Mouse (Mus musculus) kidney, postnatal 36 days (tissue): ENCODE results near the gene Prune1.

Experiments used
- DNase-seq, 2 experiments: peaks; one replicate each; pipeline ENCODE4 v3.0.0; 2021 to 2022; ENCODE audit warnings: mixed read lengths in 2 of 2

Gene Prune1

GRCm38 (mm10) chr3:95276428-95276934 is 5.4 kb downstream of the Prune1 start:
- no peak for DNase-seq

DNA sequence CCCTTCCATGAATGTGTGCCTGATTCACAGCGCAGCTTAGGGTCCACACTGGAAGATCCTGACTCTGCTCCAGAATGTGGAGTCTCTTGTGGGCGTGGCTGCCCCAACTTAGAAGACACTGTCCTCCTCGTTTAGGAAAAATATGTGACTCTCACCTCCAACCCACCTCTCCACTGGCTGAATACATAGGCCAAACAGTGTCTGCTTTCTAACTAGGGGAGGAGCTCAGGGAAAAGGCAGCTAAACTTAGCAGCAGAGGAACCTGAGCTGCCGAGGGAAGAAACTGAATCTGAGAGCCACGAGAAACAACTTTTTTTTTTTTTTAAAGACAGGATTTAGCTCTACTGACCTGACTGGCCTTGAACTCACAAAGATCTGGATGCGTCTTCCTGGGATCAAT is 6.7 kb downstream of the Prune1 start:
- no peak for DNase-seq

- no peak for DNase-seq
These were observed 7.4 kb downstream of the Prune1 start for GRCm38 (mm10) chr3:95274453-95274852.

GRCm38 (mm10) chr3:95273471-95273870 is 8.4 kb downstream of the Prune1 start:
- DNase-seq = no peak

DNA sequence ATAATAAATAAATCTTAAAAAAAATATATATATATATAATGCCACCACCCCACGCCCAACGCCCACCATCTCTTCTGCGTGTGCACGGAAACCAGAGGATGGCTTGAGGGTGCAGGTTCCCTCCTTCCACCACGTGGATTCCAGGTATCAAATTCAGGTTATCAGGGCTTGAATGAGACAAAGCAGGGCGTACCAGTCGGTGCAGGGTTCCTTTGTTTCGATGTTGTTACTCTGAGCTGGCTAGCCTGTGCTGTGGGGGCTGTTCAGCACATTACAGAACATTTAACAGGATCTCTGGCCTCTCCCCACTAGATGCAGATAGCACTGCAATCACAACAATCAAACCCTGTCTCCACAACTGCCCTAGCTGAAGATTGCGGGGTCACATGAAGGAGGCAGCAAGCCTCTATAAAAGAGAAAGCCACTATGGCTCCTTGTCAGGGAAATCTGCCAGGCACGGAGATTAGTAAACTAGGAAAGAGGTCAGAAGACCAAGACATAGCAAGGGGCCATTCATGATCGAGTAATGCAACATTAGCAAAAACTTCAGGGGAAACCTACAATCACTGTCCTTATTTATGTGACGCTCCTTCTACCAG is 11.0 kb downstream of the Prune1 start:
- DNase-seq = peak in 1 of 2 experiments; percentile 46

DNA sequence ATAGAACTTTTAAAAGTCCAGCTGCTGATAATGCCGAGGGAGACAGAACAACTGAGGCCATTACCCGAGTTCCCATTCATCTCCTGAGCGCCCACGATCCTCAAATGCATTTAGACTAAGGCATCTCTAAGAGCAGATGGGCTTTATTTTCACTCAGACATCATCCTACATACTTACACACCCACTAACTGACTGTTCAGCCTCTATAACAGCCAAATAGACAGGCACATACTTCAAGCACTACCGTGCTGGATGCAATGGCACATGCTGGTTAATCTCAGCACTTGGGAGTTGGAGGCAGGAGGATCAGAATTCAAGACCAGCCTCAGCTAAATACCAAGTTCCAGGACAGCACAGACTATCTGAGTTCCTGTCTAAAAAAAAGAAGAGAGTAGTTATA is 12.1 kb downstream of the Prune1 start:
- no peak for DNase-seq

- peak; percentile 47 to 71 for DNase-seq
These were observed 14.0 kb downstream of the Prune1 start for GRCm38 (mm10) chr3:95267855-95268254.

DNA sequence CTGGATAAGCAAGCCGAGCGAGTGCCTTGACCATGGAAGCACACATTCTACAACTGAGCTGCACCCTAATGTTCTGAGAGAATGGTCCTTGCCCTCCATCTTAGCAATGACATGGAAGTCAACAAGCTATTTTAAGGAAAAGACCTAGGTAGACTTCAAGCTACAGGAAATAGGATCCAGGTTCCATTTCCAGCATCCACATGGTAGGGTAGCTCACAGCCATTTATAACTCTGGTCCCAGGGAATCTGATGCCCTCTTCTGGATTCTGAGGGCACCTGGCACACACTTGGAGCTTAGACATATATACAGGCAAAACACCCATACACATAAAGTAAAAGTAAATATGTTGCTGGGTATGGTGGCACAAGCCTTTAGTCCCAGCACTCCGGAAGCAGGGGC is 15.8 kb downstream of the Prune1 start:
- DNase-seq = no peak

- no peak for DNase-seq
These were observed 17.2 kb downstream of the Prune1 start for GRCm38 (mm10) chr3:95264724-95265123.

DNA sequence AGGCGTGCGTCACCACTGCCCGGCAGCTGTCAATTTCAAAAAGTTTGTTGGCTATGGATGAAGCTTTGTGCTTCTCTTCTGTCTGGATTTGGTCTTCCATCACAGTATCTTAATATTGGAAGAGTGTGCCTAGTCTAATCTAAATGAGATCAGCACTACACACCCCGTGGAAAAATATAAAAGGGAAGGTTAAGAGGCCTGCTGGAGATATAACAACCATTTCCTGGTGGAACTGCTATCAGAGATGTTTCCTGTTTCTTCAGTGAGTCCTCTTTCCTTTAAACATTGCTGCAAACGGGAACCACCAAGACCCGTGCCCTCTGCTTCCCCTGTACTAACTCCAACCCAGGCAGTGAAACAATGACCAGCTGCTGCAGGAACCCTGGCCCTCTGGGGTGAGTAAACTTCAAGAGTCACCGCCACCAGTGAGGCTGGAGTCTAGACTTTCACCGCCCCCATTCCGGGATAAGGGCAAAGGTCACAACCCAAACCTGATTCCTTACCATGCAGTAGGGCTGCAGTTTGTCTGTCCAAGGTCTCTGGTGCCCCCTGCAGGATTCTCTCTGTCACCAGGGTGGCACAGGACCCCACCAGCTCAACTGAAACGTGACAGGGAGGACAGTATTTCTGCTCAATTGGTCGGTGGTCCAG is 18.7 kb downstream of the Prune1 start:
- DNase-seq = peak; percentile 93 to 95

DNA sequence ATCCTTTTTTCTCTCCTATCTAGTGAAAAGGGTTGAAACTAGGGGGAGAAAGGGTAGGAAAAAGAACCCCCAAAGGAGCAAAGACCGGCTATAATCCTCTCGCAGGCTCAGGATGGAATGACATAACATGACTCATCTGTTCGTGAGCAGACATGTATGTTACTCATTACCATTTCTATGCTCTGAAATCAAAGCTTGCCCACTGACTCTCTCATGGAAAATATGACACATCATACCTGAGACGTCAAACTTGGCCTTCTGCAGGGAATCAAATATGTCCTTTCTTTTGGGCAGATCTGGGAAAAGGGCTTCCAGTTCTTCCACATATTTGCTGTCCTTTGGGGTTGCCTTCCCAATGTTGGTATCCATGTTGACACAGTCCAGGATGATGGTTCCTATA is 19.9 kb downstream of the Prune1 start:
- no peak for DNase-seq

DNA sequence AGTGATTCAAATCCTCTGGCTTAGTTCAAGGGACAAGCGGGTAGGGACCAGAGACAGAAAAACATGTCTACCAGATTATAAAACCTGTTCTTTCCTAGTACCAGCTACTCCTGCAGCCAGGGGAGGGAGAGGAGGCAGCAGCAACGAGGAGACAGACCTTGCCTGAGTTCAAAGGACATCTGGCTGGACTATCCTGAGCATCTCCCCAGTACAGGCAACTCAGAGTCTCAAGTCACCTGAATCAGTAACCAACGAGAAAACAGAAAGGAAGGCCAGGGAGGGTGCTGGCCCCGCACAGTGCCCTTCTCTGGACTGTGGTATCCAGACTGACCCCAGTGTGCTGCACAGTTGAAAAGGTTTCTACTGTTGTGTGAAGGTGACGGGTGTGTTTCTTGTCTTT is 24.9 kb downstream of the Prune1 start:
- DNase-seq = peak; percentile 55 to 64

- DNase-seq = no peak
These were observed 31.0 kb downstream of the Prune1 start, which contains the start of gene Bnipl for GRCm38 (mm10) chr3:95250783-95251424. Gene Bnipl, minus strand, starts transcription at chr3:95251193.

GRCm38 (mm10) chr3:95250361-95250760 is 31.5 kb downstream of the Prune1 start:
- no peak for DNase-seq

GRCm38 (mm10) chr3:95247660-95248336 is 34.1 kb downstream of the Prune1 start:
- DNase-seq = no peak

DNA sequence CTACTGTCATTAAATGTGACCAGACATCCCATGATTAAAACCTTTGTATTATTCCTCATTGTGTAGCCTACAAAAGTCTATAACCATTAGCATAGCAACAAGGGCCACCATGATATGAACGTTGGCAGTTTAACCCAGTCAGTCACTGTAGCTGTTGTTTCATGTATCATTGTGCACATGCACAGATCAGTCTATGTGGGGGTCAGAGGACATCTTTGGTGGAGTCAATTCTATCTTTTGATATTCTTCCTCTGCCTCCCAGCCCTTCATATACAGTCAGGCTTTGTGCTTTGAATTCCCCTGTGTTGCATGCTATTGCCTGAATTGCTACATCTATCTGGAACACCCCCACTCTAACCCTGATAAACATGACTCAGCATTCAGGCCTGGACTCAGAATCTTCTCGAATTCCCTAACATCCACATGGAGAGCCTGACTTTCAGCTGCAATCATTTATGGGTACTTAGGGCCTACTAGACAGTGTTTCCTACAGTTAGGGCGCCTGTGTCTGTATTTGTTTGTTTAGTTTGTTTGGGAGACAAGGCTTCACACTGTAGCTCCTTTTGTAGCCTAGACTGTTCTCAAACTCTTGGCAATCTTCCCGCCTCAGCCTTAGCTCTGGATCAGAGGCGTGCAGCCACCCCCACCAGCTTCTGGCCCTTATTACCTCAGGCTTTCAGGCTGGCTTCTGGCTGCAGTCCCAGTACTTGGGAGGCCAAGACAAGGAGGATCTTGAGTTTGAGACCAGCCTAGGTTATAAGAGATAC is 35.2 kb downstream of the Prune1 start:
- peak; percentile 61 to 69 for DNase-seq

DNA sequence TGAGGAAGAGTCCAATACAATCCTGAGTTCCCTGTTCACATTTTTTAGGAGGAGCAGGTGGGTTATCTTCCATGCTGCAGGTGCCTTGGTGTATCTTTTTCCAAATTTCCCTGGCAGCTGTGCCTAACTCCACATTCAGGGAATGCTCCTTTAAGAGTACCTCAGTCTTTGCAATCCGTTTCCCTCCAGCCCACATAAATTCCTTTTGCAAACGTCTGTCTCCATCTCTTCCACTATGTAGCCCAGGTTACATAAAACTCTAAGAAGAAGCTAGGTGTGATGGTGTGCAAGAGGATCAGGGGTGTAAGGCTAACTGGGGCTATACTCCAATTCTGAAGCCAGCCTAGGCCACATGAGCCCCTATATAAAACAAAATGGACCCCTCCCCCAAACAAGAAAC is 38.8 kb downstream of the Prune1 start:
- no peak for DNase-seq

DNA sequence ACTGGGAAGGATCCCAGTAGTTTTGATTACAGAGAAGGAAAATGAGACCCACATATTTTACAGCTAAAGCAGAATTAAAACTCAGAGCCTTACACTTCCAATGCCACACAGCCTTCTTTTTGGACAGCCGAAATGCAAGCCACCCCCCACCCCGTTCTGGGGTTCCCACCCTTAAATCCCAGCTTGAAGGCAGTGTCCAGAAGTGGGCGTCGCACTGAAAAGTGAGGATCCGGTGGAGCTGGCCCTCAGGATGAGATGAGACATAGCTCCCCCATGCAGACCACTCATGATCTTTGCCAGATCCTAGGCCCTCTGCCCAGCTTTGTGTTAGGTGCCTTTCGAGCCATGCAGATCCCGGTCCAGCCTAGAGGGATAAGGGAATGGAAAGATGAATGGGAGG is 40.4 kb downstream of the Prune1 start, which contains the start of gene Gm128:
TSS of gene Gm128 (minus strand) at position 101 of the 400 bp plus-strand sequence.
- no peak for DNase-seq

- DNase-seq = peak; percentile 21 to 27
These were observed 41.0 kb downstream of the Prune1 start for GRCm38 (mm10) chr3:95240900-95241299.

GRCm38 (mm10) chr3:95239971-95240370 is 41.9 kb downstream of the Prune1 start:
- peak; percentile 30 to 54 for DNase-seq

- peak in 1 of 2 experiments; percentile 21 for DNase-seq
These were observed 42.9 kb downstream of the Prune1 start for GRCm38 (mm10) chr3:95239022-95239421.

DNA sequence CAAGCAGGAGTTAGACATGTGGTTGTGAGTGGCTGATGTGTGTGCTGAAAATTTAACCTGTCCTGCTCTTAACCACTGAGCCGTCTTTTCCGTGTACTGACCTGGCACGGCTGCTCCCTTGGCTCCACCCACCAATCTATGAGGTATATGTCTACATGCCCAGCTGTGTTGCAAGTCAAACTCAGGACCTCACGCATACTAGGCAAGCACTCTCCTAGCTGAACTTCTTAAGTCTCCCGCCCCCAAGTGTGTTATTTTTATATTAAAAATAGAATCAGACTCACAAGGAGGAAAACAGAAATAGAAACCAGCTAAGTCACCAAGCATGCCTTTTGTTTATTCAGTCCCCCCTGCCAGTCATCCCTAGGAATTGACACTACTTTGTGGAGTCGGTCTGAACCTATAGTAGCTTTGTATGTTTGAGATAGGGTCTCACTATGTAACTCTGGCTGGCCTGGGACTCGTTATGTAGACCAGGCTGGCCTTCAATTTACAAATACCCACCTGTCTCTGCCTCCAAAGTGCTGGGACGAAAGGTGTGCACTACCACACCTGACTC is 44.3 kb downstream of the Prune1 start:
- DNase-seq = no peak
